Comparison of ENCODE assay signal across 11 mouse cellular contexts in genomic region chr4:151520103-151520502, GRCm38 (mm10).
A peak's percentile ranks its signal among the peaks of the same experiment; 100 is the strongest.
DNase-seq lines count a peak whose midpoint lies in the region; ATAC-seq and TF ChIP-seq lines count a peak whose summit lies in the region.
"Had no signal": no experiment of that assay in that cellular context is flagged by ENCODE, and none has a peak within 500 bp of the region (broad histone marks: within the 10 kb centered on the region; RNA-seq: fewer than 3 reads in every experiment).

No protein-coding gene starts in this region.

- peak; percentile 20; the same call in 1 of the 2 replicates for ATAC-seq in heart, embryonic 13.5 days (ENCODE audit: extremely low read depth, insufficient number of reproducible peaks, low FRiP score, low TSS enrichment)

- intact Hi-C loops in gastrocnemius, adult 2 months (cut with DNase I), result no loop called here

- peak; percentile 63 for DNase-seq in gastrocnemius, adult 2 months
- no peak for DNase-seq in gastrocnemius, postnatal 4 days (ENCODE audit: low spot score in 2 of 2)
- peak; percentile 15 for DNase-seq in retina, adult 2 months (ENCODE audit: low read depth, low spot score)
- no peak for DNase-seq in retina, postnatal 1 day
- no peak for DNase-seq in B cell, adult 2 months
- DNase-seq in right cerebral cortex, postnatal 14 days, result no peak
- DNase-seq in lung, postnatal 4 days, result no peak
- DNase-seq: kidney, adult 18-20 months; lung, embryonic 14.5 days; right cerebral cortex, postnatal 4 days had no signal

- H3K4me1 ChIP-seq in heart, embryonic 13.5 days, result peaks cover 57% of the 10 kb centered on the region

- H3K27ac ChIP-seq in gastrocnemius, adult 2 months, result peak overlapping the region; percentile 63
- H3K27ac ChIP-seq in heart, embryonic 13.5 days (replicated peaks), result peak overlapping the region; percentile 22; the same call in 1 of the 2 replicates

- H3K4me2 ChIP-seq in heart, embryonic 13.5 days, result no peak overlapping the region
- H3K4me2 ChIP-seq: lung, embryonic 14.5 days had no signal

- no peak overlapping the region for H3K4me3 ChIP-seq in gastrocnemius, adult 2 months
- no peak overlapping the region for H3K4me3 ChIP-seq in heart, embryonic 13.5 days

- peaks cover 5% of the 10 kb centered on the region; the same call in 1 of the 2 replicates for H3K9me3 ChIP-seq in heart, embryonic 13.5 days

- WGBS in heart, embryonic 13.5 days, result 8% methylated on average over 8 of the region's 8 CpGs

- H3K9ac ChIP-seq in heart, embryonic 13.5 days, result peak overlapping the region; percentile 47
- H3K9ac ChIP-seq: lung, embryonic 14.5 days had no signal

- no peaks in the 10 kb centered on the region for H3K36me3 ChIP-seq in heart, embryonic 13.5 days

- no peak for TF ChIP-seq CTCF in gastrocnemius, adult 2 months (IDR thresholded peaks at IDR 0.05)

- H3K27me3 ChIP-seq in heart, embryonic 13.5 days (replicated peaks), result no peaks in the 10 kb centered on the region

Comparison
In these comparisons a context has a peak if more than half of its experiments do, and no peak if none do; other contexts are left out.
1. DNase-seq: peak in gastrocnemius, adult 2 months (single experiment) and retina, adult 2 months (single experiment); none in gastrocnemius, postnatal 4 days (0 of 2), retina, postnatal 1 day (single experiment), B cell, adult 2 months (0 of 2), right cerebral cortex, postnatal 14 days (single experiment) and lung, postnatal 4 days (0 of 2).